Mouse (Mus musculus) kidney, postnatal 0 days (tissue): Measurements from ENCODE around the gene Nckap5. TPM values are rescaled to one million over a fixed set of nuclear protein-coding genes. Genes with fewer than 3 reads are reported as not detected.

ENCODE experiments used
- ATAC-seq: fragments of 200-750 bp; cut with Nextera tagmentation; replicated peaks from 2 replicates; pipeline ENCODE4 v1.8.0; 2017; ENCODE audit warnings: low read depth, moderate number of reproducible peaks, moderate TSS enrichment, moderate library complexity; ENCODE audit not compliant: low FRiP score
- DNase-seq: peaks from one replicate; pipeline ENCODE4 v3.0.0-alpha.2; 2016; ENCODE audit warnings: low spot score
- H3K27ac ChIP-seq: fragments of 300-500 bp; sonication (generic); 2 replicates; pipeline ENCODE4 v1.5.1; 2014; ENCODE audit warnings: mild to moderate bottlenecking
- H3K27me3 ChIP-seq: fragments of 300-500 bp; sonication (generic); 2 replicates; pipeline ENCODE4 v1.6.1; 2014; ENCODE audit warnings: low read length, mixed read lengths; ENCODE audit not compliant: insufficient read depth
- H3K36me3 ChIP-seq: fragments of 300-500 bp; sonication (generic); 2 replicates; pipeline ENCODE4 v1.6.1; 2014; ENCODE audit warnings: low read length, mixed read lengths; ENCODE audit not compliant: insufficient read depth
- H3K4me1 ChIP-seq: fragments of 300-500 bp; sonication (generic); replicated peaks from 2 replicates; pipeline ENCODE4 v1.6.1; 2014; ENCODE audit warnings: antibody characterized with exemption, low read length, mixed read lengths; ENCODE audit not compliant: insufficient read depth
- H3K4me2 ChIP-seq: fragments of 300-500 bp; sonication (generic); 2 replicates; pipeline ENCODE4 v1.6.1; 2014; ENCODE audit warnings: mild to moderate bottlenecking, low read length, moderate library complexity, mixed read lengths
- H3K4me3 ChIP-seq: fragments of 300-500 bp; sonication (generic); replicated peaks from 2 replicates; pipeline ENCODE4 v1.5.1; 2014; ENCODE audit warnings: low read depth, low read length
- H3K9ac ChIP-seq: fragments of 300-500 bp; sonication (generic); 2 replicates; pipeline ENCODE4 v1.6.1; 2014; ENCODE audit warnings: low read depth, low read length
- H3K9me3 ChIP-seq: fragments of 300-500 bp; sonication (generic); replicated peaks from 2 replicates; pipeline ENCODE4 v1.6.1; 2016; ENCODE audit warnings: low read length, inconsistent platforms, mixed read lengths
- CTCF ChIP-seq: IDR thresholded peaks from 2 replicates; pipeline ENCODE4 v1.5.1; 2016; ENCODE audit warnings: antibody characterized with exemption, low read depth, mild to moderate bottlenecking, moderate library complexity
- WGBS: fragments of 180-500 bp; shearing (Covaris S2); extraction: QIAGEN DNeasy Blood & Tissue Kit; methylation state at CpG from one replicate; pipeline ENCODE4 v1.1.7; 2014; 5-methylcytosine and 5-hydroxymethylcytosine counted together
- polyA plus RNA-seq: library from polyadenylated mRNA; unstranded; fragments of >200 nt; fragmentation: Nextera tagmentation; extraction: Ambion mirVana; gene quantifications from 2 replicates; pipeline ENCODE4 v1.2.1, GENCODE M21; 2015

Nckap5 gene
- polyA plus RNA-seq, 1 experiment from 2014 or later = 4.0 TPM

DNA sequence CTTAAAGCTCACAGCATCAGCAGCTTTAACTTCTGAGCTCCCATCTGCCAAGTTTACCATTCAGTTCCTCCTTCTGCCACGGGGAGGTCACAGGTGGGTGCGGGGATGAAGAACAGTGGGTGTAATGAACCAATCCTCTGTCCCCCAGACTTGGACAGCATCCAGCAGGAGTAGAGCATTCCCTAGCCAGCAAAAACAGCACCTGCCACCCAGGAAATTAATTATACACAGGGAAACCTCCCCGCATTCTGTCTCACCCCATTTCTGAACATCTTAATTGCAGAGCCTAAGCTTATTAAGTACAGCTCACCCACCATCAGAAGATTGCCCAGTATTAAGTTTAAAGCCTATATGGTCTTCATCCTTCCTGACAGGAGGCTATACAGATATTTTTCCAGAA, 256.9 kb downstream of the Nckap5 start:
- no peak overlapping the region for H3K9ac ChIP-seq
- H3K9me3 ChIP-seq = no peaks in the 10 kb centered on the region
- peak; percentile 33; the same call in 1 of the 2 replicates for TF ChIP-seq CTCF
- no peaks in the 10 kb centered on the region for H3K36me3 ChIP-seq
- no peaks in the 10 kb centered on the region for H3K27me3 ChIP-seq
- ATAC-seq (no peak; the same call in 1 of the 2 replicates), DNase-seq (peak; percentile 59)
- no peaks in the 10 kb centered on the region for H3K4me1 ChIP-seq
- WGBS = 19% methylated on average over 3 of the region's 3 CpGs
- H3K4me3 ChIP-seq = no peak overlapping the region
- H3K27ac ChIP-seq = no peak overlapping the region
- H3K4me2 ChIP-seq = no peak overlapping the region

DNA sequence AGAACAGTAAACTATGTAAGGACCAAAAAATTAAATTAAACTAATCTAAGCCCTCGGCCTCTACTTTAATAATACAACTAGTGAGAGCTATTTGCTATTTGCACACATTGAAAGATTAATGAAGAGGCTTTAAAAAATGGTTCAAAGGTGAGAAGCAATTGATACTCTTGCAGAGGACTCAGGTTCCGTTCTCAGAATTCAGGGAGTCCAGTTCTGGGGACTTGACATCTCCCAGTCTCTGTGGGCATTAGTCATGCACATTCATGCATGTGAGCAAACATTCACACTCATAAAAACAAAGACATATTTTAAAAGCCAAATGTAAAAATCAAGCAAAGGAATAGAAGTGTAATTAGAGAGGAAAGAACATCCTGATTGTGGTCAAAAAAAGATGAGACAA, 257.5 kb downstream of the Nckap5 start:
- Histone ChIP-seq H3K27ac (no peak overlapping the region), H3K36me3 (no peaks in the 10 kb centered on the region), H3K27me3 (no peaks in the 10 kb centered on the region), H3K4me2 (no peak overlapping the region), H3K4me3 (no peak overlapping the region), H3K9ac (no peak overlapping the region), H3K4me1 (no peaks in the 10 kb centered on the region), H3K9me3 (no peaks in the 10 kb centered on the region)
- 40% methylated on average over 2 of the region's 2 CpGs for WGBS
- peak; percentile 55; the same call in 1 of the 2 replicates for ATAC-seq
- no peak for TF ChIP-seq CTCF
- peak; percentile 55 for DNase-seq

DNA sequence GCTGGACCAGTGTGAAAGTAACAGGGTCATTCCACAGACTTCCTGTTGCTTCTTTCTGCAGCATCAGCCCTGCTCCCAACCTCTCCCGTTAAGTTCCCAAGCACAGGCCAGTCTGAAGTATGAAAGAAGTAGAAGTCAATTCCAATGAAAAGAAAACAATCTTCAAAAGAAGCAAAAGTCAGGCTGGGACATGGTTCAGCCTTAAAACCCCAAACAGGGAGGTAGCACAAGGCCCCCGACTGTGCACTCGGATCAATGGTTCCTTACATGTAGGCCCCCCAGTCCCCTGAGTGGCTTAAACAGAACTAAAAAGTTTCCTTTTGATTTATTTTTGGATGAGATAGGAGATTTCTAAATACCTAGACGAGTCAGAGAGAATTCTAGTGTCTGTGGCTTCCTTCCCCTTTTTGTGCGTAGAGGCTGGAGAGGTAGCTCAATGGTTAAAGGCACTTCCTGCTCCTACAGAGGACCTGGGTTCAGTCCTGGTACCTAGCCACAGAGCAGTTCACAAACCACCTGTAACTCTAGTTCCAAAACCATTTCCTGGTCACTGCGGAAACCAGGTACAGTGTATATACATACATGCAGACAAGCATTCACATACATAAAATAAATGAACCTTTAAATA, 260.9 kb downstream of the Nckap5 start:
- H3K4me2 ChIP-seq = no peak overlapping the region
- no peaks in the 10 kb centered on the region for H3K9me3 ChIP-seq
- no peaks in the 10 kb centered on the region for H3K36me3 ChIP-seq
- no peak for TF ChIP-seq CTCF
- no peak overlapping the region for H3K27ac ChIP-seq
- no peaks in the 10 kb centered on the region for H3K27me3 ChIP-seq
- no peaks in the 10 kb centered on the region for H3K4me1 ChIP-seq
- WGBS = 81% methylated on average over 6 of the region's 6 CpGs
- DNase-seq (no peak), ATAC-seq (no peak)
- H3K4me3 ChIP-seq = no peak overlapping the region
- no peak overlapping the region for H3K9ac ChIP-seq

DNA sequence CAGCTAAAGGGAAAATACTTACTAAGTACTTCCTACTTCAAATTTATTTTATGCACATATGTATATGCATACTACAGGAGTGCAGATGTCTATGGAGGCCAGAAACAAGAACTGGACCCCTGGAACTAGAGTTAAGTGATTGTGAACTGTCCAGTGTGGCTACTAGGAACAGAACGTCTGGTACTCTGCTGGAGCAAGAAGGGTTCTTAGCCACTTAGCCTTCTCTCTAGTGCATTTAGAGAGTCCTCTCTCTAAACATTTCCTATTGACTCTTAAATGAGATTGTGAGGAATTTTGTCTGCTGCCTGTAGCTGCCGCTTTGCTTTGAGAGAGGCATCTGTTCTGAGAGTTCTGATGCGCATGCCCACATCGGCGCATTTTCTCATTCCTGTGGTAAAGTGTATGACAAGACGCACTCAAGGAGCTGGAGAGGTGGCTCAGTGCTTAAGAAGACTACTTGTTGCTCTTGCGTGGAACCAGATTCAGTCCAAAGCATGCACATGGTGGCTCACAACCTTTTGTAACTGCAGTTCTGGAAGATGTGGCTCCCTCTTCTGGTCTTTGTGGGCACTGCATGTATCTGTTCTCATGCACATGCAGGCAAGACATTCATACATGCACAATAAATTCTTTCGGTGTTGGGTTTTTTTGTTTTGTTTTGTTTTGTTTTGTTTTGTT, 261.9 kb downstream of the Nckap5 start:
- no peak for DNase-seq
- no peaks in the 10 kb centered on the region for H3K9me3 ChIP-seq
- no peaks in the 10 kb centered on the region for H3K36me3 ChIP-seq
- no peak overlapping the region for H3K4me2 ChIP-seq
- TF ChIP-seq CTCF = peak; percentile 70
- ATAC-seq = no peak
- no peaks in the 10 kb centered on the region for H3K27me3 ChIP-seq
- no peak overlapping the region for H3K9ac ChIP-seq
- H3K4me3 ChIP-seq = no peak overlapping the region
- no peak overlapping the region for H3K27ac ChIP-seq
- H3K4me1 ChIP-seq = no peaks in the 10 kb centered on the region
- WGBS = 95% methylated on average over 8 of the region's 8 CpGs

DNA sequence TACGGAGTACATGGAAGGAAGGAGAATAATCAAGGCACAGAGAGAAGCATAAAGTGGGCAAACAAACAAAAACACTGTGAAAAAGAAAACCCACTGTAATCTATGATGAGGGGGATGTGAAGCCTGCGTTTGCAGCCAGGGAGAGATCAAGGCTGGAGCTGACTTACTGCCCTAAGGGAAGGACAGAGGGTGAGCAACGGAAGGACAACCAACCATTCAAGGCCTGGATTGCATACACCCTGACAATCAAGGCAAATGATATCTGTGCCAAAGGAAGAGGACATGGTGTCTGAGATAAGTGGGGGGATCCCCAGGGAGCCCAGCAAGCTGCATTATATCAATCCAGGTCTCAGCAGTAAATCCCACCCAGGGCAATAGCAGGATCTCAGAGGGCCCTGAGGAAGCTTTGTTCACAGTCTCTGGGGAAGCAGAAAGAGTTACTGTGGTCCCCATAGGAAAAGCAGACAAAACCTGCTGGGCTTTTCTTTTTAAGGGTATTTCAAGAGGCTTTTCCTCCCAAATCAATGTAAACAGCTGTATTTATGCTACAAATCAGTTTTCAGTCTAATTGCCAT, 265.4 kb downstream of the Nckap5 start:
- no peak for TF ChIP-seq CTCF
- ATAC-seq = no peak
- DNase-seq = no peak
- no peaks in the 10 kb centered on the region for H3K4me1 ChIP-seq
- no peak overlapping the region for H3K4me3 ChIP-seq
- no peaks in the 10 kb centered on the region for H3K9me3 ChIP-seq
- H3K4me2 ChIP-seq = no peak overlapping the region
- no peak overlapping the region for H3K9ac ChIP-seq
- no peaks in the 10 kb centered on the region for H3K36me3 ChIP-seq
- WGBS = 62% methylated on average over 3 of the region's 3 CpGs
- H3K27me3 ChIP-seq = no peaks in the 10 kb centered on the region
- no peak overlapping the region for H3K27ac ChIP-seq

DNA sequence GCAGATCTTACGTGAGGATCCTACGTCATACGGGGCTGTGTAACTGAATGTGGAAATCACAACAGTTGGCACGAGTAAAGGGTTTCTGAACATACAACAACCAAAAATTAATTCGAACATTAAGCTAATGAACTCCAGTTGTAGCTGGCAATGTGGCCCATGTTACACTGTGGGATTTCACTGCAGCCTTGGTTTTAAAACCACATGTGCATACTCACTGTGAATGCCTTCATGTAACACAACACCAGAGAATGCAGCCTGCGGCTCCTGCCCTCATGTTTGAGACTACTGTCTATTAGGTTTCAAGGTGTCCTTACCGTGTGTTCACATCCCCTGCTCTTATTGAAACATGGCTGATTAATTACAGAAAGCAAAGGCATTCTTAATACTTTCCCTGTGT, 269.7 kb downstream of the Nckap5 start:
- TF ChIP-seq CTCF = no peak
- DNase-seq = peak; percentile 19
- 72% methylated on average over 7 of the region's 7 CpGs for WGBS

More for the DNA sequence above, 269.7 kb downstream of the Nckap5 start:
- Histone ChIP-seq H3K4me1 (no peaks in the 10 kb centered on the region), H3K27ac (no peak overlapping the region), H3K9ac (no peak overlapping the region), H3K4me2 (no peak overlapping the region), H3K36me3 (no peaks in the 10 kb centered on the region), H3K9me3 (no peaks in the 10 kb centered on the region), H3K4me3 (no peak overlapping the region), H3K27me3 (no peaks in the 10 kb centered on the region)
- no peak for ATAC-seq
